Mouse (Mus musculus) neural tube, embryonic 10.5 days (tissue): ENCODE measurements around the gene Rps12-ps3.

Source experiments
- DNase-seq: peaks from one replicate; pipeline ENCODE4 v3.0.0-alpha.2; 2017; ENCODE audit warnings: low spot score; ENCODE audit errors: extremely low spot score

The Rps12-ps3 gene

DNA sequence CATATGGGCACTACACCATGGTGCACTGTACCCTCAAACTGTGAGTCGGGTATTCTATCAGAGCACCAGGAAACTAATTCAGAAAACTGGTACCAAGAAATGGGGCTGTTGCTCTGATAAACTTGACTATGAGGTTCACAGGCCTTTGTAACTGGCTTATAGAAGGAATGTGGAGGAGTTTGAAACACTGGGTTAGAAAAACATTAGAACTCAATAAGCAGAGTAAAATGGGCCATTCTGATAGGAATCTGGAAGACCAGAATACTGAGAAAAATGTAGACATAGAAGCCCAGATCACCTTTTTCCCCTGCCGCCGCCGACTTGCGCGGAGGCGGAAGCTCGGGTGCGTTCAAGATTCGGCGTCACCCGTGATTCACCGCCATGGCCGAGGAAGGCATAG lies at the start of gene Rps12-ps3:
Gene Rps12-ps3, plus strand, starts transcription at position 301 of the 400 bp plus-strand sequence.
- no peak for DNase-seq

DNA sequence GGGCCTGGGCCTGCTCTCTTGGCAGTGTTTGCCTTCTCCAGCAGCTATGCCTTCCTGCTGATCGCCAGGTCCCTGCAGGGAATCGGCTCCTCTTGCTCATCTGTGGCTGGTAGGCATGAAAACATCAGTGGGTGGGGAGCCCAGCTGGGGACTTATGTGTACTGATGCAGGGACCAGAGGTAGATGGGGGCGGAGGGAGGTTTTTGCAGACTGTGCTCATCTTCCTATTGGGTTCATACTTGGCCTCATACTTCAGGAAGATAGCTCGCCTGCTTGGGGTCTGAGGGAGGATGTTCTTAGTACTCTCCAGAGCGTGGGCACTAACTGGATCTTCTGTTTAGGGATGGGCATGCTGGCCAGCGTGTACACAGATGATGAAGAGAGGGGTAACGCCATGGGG lies 48.9 kb upstream of the Rps12-ps3 start:
- DNase-seq: no peak

DNA sequence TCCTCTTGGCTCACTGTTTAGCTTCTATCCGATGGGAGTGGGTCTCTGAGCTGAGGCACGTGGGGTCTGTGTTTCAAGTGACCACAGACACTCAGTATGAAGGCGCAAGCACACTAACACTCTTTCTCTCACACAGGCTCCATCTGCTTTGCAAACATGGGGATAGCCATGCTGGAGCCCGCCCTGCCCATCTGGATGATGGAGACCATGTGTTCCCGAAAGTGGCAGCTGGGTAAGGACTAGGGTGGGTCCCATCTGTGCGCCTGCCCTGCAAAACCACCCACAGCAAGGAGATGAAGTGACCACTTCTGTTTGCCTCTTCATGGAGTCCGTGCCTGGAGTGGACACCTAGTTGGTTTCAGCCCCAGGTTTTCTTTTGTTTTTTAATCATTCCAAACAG lies 45.7 kb upstream of the Rps12-ps3 start:
- DNase-seq: peak; percentile 32

DNA sequence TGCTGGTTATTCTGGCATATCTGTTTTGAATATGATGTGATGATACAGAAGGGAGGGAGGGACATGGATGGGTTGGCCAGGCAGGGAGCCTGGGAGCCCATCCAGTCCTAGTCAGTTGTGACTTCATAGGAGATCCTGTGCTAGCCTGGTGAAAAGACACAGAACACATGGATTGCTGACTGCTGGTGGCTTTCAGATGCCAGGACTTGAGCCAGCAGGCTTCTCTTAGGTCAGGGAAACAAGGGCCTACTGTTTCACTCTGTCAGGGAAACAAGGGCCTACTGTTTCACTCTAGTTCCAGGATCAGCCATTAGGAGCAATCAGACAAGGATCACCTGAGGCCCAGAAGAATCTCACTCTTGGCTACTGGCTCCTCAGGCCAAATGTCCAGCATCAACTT lies 41.2 kb upstream of the Rps12-ps3 start:
- no peak for DNase-seq

DNA sequence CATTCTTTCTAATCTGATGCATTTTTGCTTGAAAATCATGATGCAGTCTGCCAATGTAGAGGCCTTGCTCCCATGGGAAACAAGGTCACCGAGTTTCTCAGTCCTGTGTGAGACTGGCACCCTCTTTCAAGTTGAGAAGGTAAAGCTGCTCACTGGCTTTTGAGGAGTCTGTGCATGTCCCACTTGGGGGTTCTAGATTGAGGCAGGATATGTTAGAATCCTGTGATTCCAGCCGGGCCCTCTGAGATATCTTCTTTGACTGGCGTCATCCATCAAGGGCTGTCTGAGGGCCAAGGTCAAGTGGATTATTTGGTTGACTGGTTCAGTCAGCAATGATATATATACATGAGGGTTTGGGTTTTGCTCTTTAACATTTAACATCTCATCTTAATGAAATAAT lies 40.1 kb upstream of the Rps12-ps3 start:
- DNase-seq: no peak

DNA sequence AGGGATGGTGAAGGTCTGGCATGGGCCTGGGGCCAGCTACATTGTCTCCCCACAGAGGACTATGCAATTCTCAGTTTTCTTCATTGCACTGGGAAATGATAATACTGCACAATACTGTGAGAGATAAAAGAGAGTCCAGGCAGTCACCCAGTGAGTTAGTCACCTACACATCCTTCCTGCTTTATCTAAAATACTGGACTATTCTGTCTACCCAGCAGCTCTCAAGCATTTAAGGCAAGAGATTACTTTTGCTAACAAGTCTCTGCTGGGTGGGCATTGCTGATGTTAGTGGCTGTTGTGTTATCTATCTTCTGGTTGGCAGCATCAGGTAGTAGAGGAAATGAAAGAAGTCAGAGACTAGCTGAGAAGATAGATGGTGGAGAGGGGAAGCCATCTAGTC lies 33.0 kb upstream of the Rps12-ps3 start:
- DNase-seq: no peak

DNA sequence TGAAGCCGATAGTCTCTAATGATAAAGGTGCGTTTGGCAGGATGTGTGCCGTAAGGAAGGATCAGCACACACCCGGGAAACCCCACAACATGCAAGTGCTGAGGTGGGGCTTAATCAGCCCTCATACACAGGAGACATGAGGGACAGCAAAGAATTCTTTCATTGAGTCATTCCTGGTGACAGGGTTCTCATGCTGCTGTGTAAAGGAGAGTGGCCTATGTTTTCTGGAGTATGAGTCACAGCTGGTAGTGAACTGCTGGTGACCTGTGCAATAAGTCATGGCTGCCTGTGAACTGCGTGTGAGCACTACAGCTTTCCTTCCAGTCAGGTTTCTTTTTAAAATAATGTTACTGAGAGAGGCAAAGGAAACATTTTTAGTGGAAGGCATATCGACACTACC lies 32.3 kb upstream of the Rps12-ps3 start:
- no peak for DNase-seq

DNA sequence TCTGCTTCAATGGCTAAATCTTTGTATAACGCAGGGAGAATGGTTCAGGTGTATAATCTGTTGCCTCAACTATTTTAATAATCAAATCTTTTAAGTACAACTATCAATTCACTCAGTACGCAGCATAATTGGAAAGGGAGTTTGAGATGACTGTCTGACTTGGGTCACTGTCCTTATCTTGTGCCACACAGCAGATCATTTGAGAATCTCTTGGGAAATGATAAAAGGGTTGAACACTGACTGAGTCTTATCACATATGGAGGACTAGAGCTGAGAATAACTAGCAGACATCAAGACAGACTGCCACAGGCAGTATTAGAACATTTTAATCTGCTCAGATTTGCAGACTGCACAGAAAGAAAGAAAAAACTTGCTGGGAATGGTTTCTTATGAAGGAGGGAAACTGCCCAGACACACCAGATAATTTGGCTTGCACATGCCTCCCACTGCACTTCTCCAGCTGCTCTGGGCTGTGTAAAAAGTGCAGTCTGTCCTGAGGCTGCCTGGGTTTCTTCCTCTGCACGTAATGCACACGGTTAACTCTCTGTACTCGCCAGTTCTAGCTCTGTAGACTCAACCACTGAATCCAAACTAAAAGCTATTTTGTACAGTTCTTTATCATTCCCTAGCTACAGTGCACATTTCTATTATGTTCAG lies 29.8 kb upstream of the Rps12-ps3 start:
- no peak for DNase-seq

DNA sequence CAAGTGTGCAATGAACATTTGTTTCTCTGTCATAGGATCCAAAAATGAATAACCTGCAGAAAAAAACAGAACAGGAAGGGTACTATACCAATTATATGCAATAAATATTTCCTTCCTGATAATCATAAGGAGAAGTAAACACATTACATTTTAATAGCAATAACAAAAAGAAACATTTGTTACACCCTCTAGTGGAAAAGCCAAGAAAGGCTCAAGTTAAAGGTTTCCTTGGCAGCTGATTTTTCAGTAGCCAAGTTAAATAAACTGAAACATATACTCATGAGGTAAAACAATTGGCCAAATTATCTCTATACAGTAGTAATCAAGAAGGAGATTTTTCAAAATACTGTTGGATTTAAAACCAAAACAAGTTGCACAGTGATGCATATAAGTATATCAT lies 6.8 kb upstream of the Rps12-ps3 start:
- DNase-seq: no peak

DNA sequence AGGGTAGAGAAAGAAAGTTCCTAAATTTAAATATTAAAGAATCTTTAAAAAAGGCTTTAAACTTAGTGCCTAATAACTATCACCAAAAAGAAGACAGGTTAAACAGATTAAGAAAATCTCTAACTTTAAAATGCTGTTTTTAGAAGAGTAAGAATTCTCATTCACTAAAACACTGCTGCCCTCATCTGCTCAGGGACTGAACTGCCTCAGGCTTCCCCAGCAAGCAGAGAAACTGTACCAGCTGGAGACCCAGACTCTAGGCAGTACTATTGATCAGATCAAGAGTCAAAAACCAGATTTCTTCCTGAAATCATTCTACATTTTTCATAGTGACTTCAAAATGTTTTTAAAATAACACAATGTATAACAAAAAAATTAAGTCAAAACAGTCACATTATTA lies 5.5 kb upstream of the Rps12-ps3 start:
- DNase-seq: no peak

GRCm38 (mm10) chr19:59330816-59331225 lies 8.7 kb downstream of the Rps12-ps3 start:
- no peak for DNase-seq

- DNase-seq: no peak
Observed at GRCm38 (mm10) chr19:59336655-59337054, 14.6 kb downstream of the Rps12-ps3 start.

DNA sequence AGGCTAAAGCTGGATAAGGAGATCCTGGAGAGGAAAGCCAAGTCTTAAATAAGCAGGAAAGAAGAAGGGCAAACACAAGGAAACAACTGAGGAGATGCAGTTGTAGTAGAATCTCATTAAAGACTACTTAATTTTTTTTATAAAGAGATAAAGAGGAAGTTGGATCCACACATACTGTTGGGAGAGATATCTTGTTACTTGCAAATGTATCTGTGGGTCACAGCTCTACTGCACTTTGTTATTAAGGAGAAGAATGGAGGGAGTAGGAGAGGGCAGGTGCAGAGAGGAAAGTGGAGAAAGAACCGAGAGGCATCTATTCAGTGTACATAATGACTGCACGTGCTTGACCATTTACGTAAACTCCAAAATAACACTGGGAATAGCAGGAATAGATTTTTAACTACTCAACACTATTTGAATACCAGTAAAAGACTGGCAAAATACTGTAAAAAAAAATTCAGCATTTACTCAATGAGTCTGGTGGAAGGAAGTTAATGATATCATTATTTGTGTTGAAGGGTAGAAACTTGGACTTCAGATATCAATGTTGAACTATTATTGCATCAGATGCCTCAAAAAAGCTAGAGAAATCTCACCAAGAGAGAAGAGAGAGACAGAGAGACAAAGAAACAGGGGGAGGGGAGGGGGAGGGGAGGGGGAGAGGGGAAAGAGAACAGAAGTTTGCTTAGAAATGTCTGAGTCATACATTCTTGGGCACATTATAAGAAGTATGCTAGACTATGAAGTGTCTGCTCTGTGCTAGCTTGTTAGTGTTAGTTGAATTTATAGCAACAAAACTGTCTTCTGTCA lies 16.0 kb downstream of the Rps12-ps3 start:
- no peak for DNase-seq

DNA sequence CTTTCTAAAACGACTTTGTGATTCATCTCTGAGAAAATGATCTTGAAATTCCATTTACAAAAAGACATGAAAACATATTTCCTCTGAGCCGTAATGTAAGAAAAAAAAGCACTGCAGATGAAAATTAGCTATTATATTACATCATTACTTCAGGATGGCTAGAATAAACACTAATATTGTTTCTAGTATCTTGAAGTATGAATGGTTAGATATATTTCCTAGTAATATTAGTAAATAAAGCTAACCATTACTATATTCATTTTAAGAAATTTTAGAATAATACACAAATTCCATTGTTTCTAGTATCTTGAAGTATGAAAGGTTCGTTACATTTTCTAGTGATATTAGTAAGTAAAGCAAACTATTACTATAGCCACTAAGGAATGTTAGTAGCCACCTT lies 17.8 kb downstream of the Rps12-ps3 start:
- DNase-seq: no peak

- DNase-seq: no peak
Observed at GRCm38 (mm10) chr19:59342964-59343363, 20.9 kb downstream of the Rps12-ps3 start.

DNA sequence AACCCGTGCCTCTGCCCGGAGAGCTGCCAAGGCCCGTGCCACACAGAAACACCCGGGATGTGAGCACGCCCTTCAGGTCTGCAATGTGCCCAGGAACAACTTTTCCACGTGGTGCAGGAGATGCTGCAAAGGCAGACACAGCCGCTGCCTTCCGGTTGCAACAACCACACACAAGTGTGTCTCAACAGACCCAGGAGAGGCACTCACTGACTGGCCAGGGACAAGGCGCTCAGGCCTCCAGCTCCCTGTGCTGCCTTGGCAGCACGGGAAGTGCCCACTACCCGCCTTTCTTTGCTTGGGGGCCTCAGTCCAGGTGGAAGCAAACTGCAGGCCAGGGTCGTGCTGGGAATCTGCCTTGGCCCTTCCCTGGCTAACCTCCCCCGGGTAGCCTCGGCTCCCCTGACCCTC lies 22.2 kb downstream of the Rps12-ps3 start:
- peak; percentile 49 for DNase-seq

DNA sequence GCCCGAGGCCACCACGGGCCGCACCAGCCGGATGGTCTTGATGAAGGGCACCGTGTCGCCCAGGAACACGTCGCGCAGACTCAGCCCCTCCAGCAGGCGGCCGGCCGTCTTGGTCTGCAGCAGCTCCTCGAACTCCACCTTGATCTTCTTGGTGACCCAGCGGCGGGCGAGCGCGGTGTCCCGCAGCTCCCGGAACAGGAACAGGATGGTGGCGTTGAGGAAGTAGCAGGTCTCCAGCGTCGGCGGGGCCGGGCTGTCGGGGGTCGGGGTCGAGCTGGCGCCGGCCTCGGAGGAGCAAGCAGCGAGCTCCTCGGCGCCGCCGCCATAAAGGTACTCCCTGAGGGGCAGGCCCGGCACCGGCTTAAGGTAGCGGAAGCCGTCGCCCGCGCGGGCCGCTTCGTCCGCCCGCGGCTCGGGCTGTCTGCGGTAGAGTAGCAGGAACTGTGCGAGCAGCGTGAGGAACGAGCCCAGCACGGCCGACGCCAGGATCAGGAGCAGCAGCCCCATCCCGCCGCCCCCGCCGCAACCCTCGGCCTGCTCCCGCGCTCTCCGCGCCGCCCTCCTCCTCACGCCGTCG lies 23.1 kb downstream of the Rps12-ps3 start:
- DNase-seq: peak; percentile 77

DNA sequence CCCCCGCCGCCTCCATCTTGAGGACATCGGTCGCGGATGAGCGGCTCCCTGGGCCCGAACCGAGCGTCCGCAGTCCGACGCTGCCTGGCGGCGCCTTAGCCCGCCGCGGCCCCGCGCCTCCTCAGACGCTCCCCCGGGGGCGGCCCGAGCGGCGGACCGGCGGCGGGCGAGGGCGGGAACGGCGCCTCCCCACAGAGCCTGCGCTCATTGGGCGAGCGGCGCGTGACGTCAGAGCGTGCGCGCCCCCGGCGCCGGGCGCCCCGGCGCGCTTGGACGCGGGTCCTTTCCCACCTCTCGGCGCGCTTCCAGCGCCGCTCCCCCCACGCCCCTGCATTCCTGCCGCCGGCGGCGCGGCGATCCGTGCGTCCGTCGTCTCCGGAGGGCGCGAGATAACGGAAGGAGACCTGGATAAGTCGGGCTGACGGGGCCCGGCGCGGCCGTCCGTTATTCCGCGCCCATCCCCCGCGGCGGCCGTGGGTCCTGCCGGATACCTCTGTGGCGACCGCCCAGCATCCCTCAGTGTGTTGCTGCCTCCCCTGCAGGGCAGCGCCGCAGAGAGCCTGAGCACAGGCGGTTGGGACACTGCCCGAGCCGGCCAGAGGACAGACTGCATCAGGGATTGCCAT lies 23.7 kb downstream of the Rps12-ps3 start, which contains the start of gene Pdzd8:
Gene Pdzd8, minus strand, starts transcription at position 123 of the 626 bp plus-strand sequence.
- DNase-seq: peak; percentile 90

- DNase-seq: no peak
Observed at GRCm38 (mm10) chr19:59346325-59346724, 24.2 kb downstream of the Rps12-ps3 start.

DNA sequence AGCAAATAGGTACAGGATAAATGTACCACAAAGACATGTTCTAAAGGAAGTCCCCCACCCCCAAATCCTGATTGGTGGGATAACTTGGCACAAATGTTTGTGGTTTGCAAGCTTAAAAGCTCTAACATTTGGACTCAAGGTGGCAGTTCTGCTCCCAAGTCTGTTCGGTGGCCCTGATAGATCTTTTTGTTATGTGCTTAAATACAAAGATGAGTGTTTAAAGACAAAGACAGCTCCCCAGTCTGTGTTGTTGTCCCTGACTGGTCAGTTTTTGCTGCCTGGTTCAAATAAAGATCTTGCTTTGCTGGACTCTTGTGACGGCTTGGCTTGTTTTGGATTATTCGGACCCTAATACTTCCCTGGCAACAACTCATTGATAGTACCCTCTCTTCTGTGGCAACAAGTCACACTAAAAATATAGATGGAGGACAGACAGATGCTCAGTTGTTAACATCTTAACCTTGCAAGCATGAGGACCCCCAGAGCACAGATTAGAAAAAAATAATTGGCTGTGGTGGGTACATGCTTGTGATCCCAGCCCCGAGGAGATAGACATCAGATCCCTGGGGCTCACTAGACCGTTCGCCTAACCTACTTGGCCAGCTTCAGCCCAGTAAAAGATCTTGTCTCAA lies 27.4 kb downstream of the Rps12-ps3 start:
- DNase-seq: no peak

DNA sequence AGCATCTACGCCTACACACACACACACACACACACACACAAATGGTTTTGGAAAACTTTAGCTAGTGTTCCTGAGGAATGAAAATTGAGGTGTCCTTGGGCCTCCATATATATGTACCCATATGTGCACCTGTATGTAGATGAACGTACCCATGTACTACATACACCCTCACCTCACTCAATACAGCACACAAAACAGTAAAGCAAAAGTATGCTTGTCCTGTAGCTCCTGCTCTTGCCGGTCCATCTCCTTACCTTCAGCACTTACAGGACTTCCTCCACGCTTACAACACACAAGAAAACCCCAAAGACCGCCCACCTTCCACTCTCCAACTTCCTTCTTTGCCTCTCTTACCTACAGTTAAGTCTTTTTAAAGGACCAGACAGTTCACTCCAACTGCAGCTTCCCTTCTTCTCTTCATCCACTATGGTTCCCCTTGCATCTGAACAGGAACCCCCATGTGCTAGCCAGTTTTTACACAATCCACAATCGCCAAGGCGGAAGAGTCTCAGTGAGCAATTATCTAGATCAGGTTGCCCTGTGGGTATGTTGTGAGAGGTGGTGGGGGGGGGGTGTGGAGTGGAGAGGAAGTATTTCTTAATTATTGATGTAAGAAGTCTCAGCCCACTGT lies 28.3 kb downstream of the Rps12-ps3 start:
- no peak for DNase-seq
